Mouse (Mus musculus) MEL (cell line): Measurements from ENCODE around the gene Il3. TPM values are rescaled to one million over a fixed set of nuclear protein-coding genes. Genes with fewer than 3 reads are reported as not detected.
A peak's percentile ranks its signal among the peaks of the same experiment; 100 is the strongest.

Experiments used
- DNase-seq: peaks from one replicate; pipeline ENCODE4 v3.0.0; 2011; ENCODE audit warnings: low read depth, low spot score
- H3K27ac ChIP-seq: 2 replicates; pipeline ENCODE4 v1.5.1; 2012; ENCODE audit warnings: low read depth, mild to moderate bottlenecking, control low read depth, low read length, moderate library complexity; ENCODE audit not compliant: control insufficient read depth
- H3K27me3 ChIP-seq, 2 experiments: fragments of 150-350 bp in 1 of 2; sonication (generic) in 1 of 2; 2 replicates each; pipeline ENCODE4 v1.6.1; 2012; ENCODE audit warnings: low read length in 2 of 2, mild to moderate bottlenecking in 2 of 2, improper control_type of control experiment in 1 of 2, moderate library complexity in 1 of 2; ENCODE audit not compliant: insufficient read depth in 2 of 2, control insufficient read depth in 1 of 2
- H3K36me3 ChIP-seq, 2 experiments: 2 replicates each; pipeline ENCODE4 v1.6.1; 2012 to 2014; ENCODE audit warnings: low read length in 2 of 2, improper control_type of control experiment in 1 of 2, inconsistent platforms in 1 of 2, mild to moderate bottlenecking in 1 of 2; ENCODE audit not compliant: insufficient read depth in 2 of 2, control insufficient read depth in 1 of 2
- H3K4me1 ChIP-seq, 2 experiments: fragments of 150-350 bp in 1 of 2; sonication (generic) in 1 of 2; 2 replicates each; pipeline ENCODE4 v1.6.1; 2012; ENCODE audit warnings: low read length in 2 of 2, improper control_type of control experiment in 1 of 2, mild to moderate bottlenecking in 1 of 2; ENCODE audit not compliant: insufficient read depth in 2 of 2, control insufficient read depth in 1 of 2
- H3K4me3 ChIP-seq, 2 experiments: fragments of 150-350 bp in 1 of 2; sonication (generic) in 1 of 2; 2 replicates each; pipeline ENCODE4 v1.5.1; 2012; ENCODE audit warnings: low read depth in 2 of 2, low read length in 2 of 2, mild to moderate bottlenecking in 2 of 2, moderate library complexity in 2 of 2, control low read depth in 1 of 2, improper control_type of control experiment in 1 of 2; ENCODE audit not compliant: control insufficient read depth in 1 of 2, insufficient read depth in 1 of 2
- H3K79me2 ChIP-seq: 2 replicates; pipeline ENCODE4 v1.6.1; 2012; ENCODE audit warnings: mild to moderate bottlenecking, low read length, moderate library complexity; ENCODE audit not compliant: control insufficient read depth, poor library complexity, insufficient read depth
- H3K9ac ChIP-seq: 2 replicates; pipeline ENCODE4 v1.6.1; 2012; ENCODE audit warnings: low read depth, mild to moderate bottlenecking, control low read depth, low read length, moderate library complexity; ENCODE audit not compliant: control insufficient read depth, poor library complexity, severe bottlenecking
- H3K9me3 ChIP-seq: fragments of 150-350 bp; sonication (generic); replicated peaks from 2 replicates; pipeline ENCODE4 v1.6.1; 2012; ENCODE audit warnings: mild to moderate bottlenecking, low read length, improper control_type of control experiment, moderate library complexity; ENCODE audit not compliant: insufficient read depth
- CHD1 ChIP-seq: IDR thresholded peaks from 2 replicates; pipeline ENCODE4 v1.6.1; 2012; ENCODE audit warnings: low read depth, mild to moderate bottlenecking, inconsistent platforms, low read length, improper control_type of control experiment
- CHD2 ChIP-seq: IDR thresholded peaks from 2 replicates; pipeline ENCODE4 v1.6.1; 2011; ENCODE audit warnings: low read length, improper control_type of control experiment
- CTCF ChIP-seq, 3 experiments: IDR thresholded peaks in 2 of 3; conservative IDR thresholded peaks in 1 of 3; 2 replicates each; pipeline ENCODE4 v1.5.1; 2011 to 2012; ENCODE audit warnings: low read length in 3 of 3, low read depth in 2 of 3, mild to moderate bottlenecking in 2 of 3, improper control_type of control experiment in 1 of 3, inconsistent platforms in 1 of 3, mixed read lengths in 1 of 3, moderate library complexity in 1 of 3; ENCODE audit not compliant: control insufficient read depth in 1 of 3, insufficient read depth in 1 of 3, poor library complexity in 1 of 3, severe bottlenecking in 1 of 3
- ELF1 ChIP-seq: IDR thresholded peaks from 2 replicates; pipeline ENCODE4 v1.6.1; 2014; ENCODE audit warnings: low read depth, mild to moderate bottlenecking, inconsistent platforms, low read length, improper control_type of control experiment, moderate library complexity
- EP300 ChIP-seq, 2 experiments: IDR thresholded peaks; 2 replicates each; pipeline ENCODE4 v1.6.1; 2011; ENCODE audit warnings: improper control_type of control experiment in 2 of 2, low read length in 2 of 2, low read depth in 1 of 2, mild to moderate bottlenecking in 1 of 2
- ETS1 ChIP-seq: IDR thresholded peaks from 2 replicates; pipeline ENCODE4 v1.6.1; 2012; ENCODE audit warnings: low read depth, mild to moderate bottlenecking, inconsistent platforms, low read length, improper control_type of control experiment, moderate library complexity
- GATA1 ChIP-seq: IDR thresholded peaks from 2 replicates; pipeline ENCODE4 v1.6.1; 2011; ENCODE audit warnings: low read depth, low read length, improper control_type of control experiment
- JUND ChIP-seq: IDR thresholded peaks from 2 replicates; pipeline ENCODE4 v1.6.1; 2011; ENCODE audit warnings: low read depth, mild to moderate bottlenecking, improper control_type of control experiment, low read length
- MAZ ChIP-seq: IDR thresholded peaks from 2 replicates; pipeline ENCODE4 v1.6.1; 2012; ENCODE audit warnings: low read depth, mild to moderate bottlenecking, inconsistent platforms, low read length, improper control_type of control experiment
- MYC ChIP-seq: IDR thresholded peaks from 2 replicates; pipeline ENCODE4 v1.6.1; 2011; ENCODE audit warnings: low read depth, mild to moderate bottlenecking, low read length, improper control_type of control experiment, moderate library complexity
- POLR2A ChIP-seq, 2 experiments: IDR thresholded peaks; 2 replicates each; pipeline ENCODE4 v1.6.1; 2011 to 2012; ENCODE audit warnings: low read length in 2 of 2, mild to moderate bottlenecking in 2 of 2, control low read depth in 1 of 2, improper control_type of control experiment in 1 of 2, low read depth in 1 of 2, moderate library complexity in 1 of 2; ENCODE audit not compliant: control insufficient read depth in 1 of 2, insufficient read depth in 1 of 2, poor library complexity in 1 of 2
- POLR2AphosphoS5 ChIP-seq: IDR thresholded peaks from 2 replicates; pipeline ENCODE4 v1.6.1; 2012; ENCODE audit warnings: low read depth, borderline replicate concordance, mild to moderate bottlenecking, inconsistent platforms, low read length, moderate library complexity, mixed read lengths
- RAD21 ChIP-seq: IDR thresholded peaks from 2 replicates; pipeline ENCODE4 v1.6.1; 2011; ENCODE audit warnings: mild to moderate bottlenecking, low read depth, low read length, improper control_type of control experiment
- RCOR1 ChIP-seq: IDR thresholded peaks from 2 replicates; pipeline ENCODE4 v1.6.1; 2012; ENCODE audit warnings: low read depth, mild to moderate bottlenecking, inconsistent platforms, low read length, improper control_type of control experiment
- SMC3 ChIP-seq: IDR thresholded peaks from 2 replicates; pipeline ENCODE4 v1.6.1; 2011; ENCODE audit warnings: low read depth, low read length, improper control_type of control experiment
- TBP ChIP-seq: IDR thresholded peaks from 2 replicates; pipeline ENCODE4 v1.8.0; 2011; ENCODE audit warnings: low read depth, low read length, improper control_type of control experiment
- TCF12 ChIP-seq: IDR thresholded peaks from 2 replicates; pipeline ENCODE4 v1.6.1; 2014; ENCODE audit warnings: low read depth, mild to moderate bottlenecking, inconsistent platforms, low read length, improper control_type of control experiment, moderate library complexity
- UBTF ChIP-seq: IDR thresholded peaks from 2 replicates; pipeline ENCODE4 v1.6.1; 2012; ENCODE audit warnings: low read depth, mild to moderate bottlenecking, inconsistent platforms, low read length, improper control_type of control experiment, moderate library complexity, borderline replicate concordance; ENCODE audit not compliant: insufficient read depth
- ZKSCAN1 ChIP-seq: IDR thresholded peaks from 2 replicates; pipeline ENCODE4 v1.6.1; 2012; ENCODE audit warnings: low read depth, mild to moderate bottlenecking, inconsistent platforms, low read length, improper control_type of control experiment, moderate library complexity
- polyA plus RNA-seq, 2 experiments: library from polyadenylated mRNA; stranded (reverse) in 1 of 2; unstranded in 1 of 2; fragments of >175 nt in 1 of 2; fragments of >200 nt in 1 of 2; gene quantifications; 2 replicates each; pipeline versions ENCODE4 v1.2.1 to v1.2.4; 2012; ENCODE audit warnings: low replicate concordance in 2 of 2, low read depth in 1 of 2; ENCODE audit not compliant: insufficient read length in 2 of 2, insufficient read depth in 1 of 2, missing spikeins in 1 of 2
- total RNA-seq: library from RNA; depleted of rRNA; stranded (reverse); fragments of 300-350 nt; gene quantifications from 2 replicates; pipeline ENCODE4 v1.2.3, GENCODE M21; 2012

Il3 gene
- total and polyA plus RNA-seq, 3 experiments, result not detected

DNA sequence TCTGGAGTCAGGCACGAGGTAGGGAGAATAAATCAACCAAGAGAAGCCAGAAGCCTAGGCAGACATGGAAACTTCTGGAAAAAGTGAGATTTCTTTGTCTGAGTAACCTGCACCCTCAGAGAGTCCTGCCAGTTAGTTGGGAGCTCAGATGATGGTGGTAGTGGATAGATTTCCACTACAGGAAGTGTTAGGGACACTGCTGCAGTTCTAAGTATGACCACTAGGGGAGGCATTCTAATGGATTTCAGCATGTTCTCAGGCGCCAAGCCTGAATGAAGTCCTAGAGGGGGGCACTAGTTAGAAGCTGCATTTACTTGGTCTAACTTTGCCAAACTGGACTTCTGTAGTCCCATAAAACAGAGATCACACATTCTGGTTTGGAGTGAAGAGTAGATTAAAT is 2.5 kb downstream of the Il3 start (continued):
- TF ChIP-seq ZKSCAN1 (no peak), POLR2A (IDR thresholded peaks at IDR 0.05; ENCODE audit: control insufficient read depth in 1 of 2, insufficient read depth in 1 of 2, low read depth in 1 of 2, low read length in 2 of 2, poor library complexity in 1 of 2) (no peak), UBTF (no peak)

- Histone ChIP-seq H3K27ac (no peak overlapping the region), H3K4me3 (no peak overlapping the region), H3K27me3 (no peaks in the 10 kb centered on the region), H3K36me3 (peaks cover 0 to 25% of the 10 kb centered on the region in 2 experiments; a peak in 2 of 4 replicates), H3K9me3 (no peaks in the 10 kb centered on the region), H3K9ac (no peak overlapping the region), H3K4me1 (peaks cover 14 to 32% of the 10 kb centered on the region in 2 experiments), H3K79me2 (no peaks in the 10 kb centered on the region)
- DNase-seq, result peak; percentile 71
- TF ChIP-seq MAZ, result 0 out of 2 replicates have a peak, but pooled peaks have one; percentile 23
- TF ChIP-seq SMC3, result peak; percentile 27; the same call in 1 of the 2 replicates
- TF ChIP-seq RAD21, result no peak; the same call in none of the 2 replicates
- TF ChIP-seq POLR2AphosphoS5, result no peak
- TF ChIP-seq TCF12, result peak; percentile 33; the same call in 1 of the 2 replicates
- peak in 2 of 3 experiments; percentile 56 to 79; a peak in 4 of 6 replicates for TF ChIP-seq CTCF (IDR thresholded peaks at IDR 0.05 in 2 of 3, conservative IDR thresholded peaks at IDR 0.05 in 1 of 3; ENCODE audit: control insufficient read depth in 1 of 3, insufficient read depth in 1 of 3, low read depth in 2 of 3, low read length in 3 of 3, poor library complexity in 1 of 3, severe bottlenecking in 1 of 3)
- no peak for TF ChIP-seq CHD2
- TF ChIP-seq ELF1, result peak; percentile 69; the same call in 1 of the 2 replicates
- TF ChIP-seq GATA1, result peak; percentile 86
- no peak for TF ChIP-seq CHD1
- no peak for TF ChIP-seq TBP
- peak; percentile 54; the same call in 1 of the 2 replicates for TF ChIP-seq ETS1
- TF ChIP-seq JUND, result no peak
- peak; percentile 62 to 89 for TF ChIP-seq EP300 (IDR thresholded peaks at IDR 0.05; ENCODE audit: low read depth in 1 of 2, low read length in 2 of 2)
- peak; percentile 75 for TF ChIP-seq RCOR1
- no peak for TF ChIP-seq MYC
Measured at GRCm38 (mm10) chr11:54263405-54264031, 3.6 kb downstream of the Il3 start.
